16 mouse cellular contexts compared by ENCODE assay signal in genomic region chr14:103114994-103115670, GRCm38 (mm10). TPM values are rescaled to one million over a fixed set of nuclear protein-coding genes. Genes with fewer than 3 reads are reported as not detected.
A peak's percentile ranks its signal among the peaks of the same experiment; 100 is the strongest.
DNase-seq lines count a peak whose midpoint lies in the region; ATAC-seq and TF ChIP-seq lines count a peak whose summit lies in the region.
"Had no signal": no experiment of that assay in that cellular context is flagged by ENCODE, and none has a peak within 500 bp of the region (broad histone marks: within the 10 kb centered on the region; RNA-seq: fewer than 3 reads in every experiment).

No protein-coding gene starts in this region.

- TF ChIP-seq CTCF in lung, postnatal 0 days (IDR thresholded peaks at IDR 0.05), result no peak

- H3K9ac ChIP-seq in lung, postnatal 0 days (replicated peaks; ENCODE audit: low read depth), result no peak overlapping the region
- no peak overlapping the region for H3K9ac ChIP-seq in liver, embryonic 12.5 days
- H3K9ac ChIP-seq in midbrain, embryonic 13.5 days (replicated peaks), result no peak overlapping the region
- H3K9ac ChIP-seq in heart, embryonic 12.5 days, result no peak overlapping the region
- H3K9ac ChIP-seq: neural tube, embryonic 13.5 days had no signal

- no peak overlapping the region for H3K27ac ChIP-seq in lung, postnatal 0 days (ENCODE audit: low read length)
- no peak overlapping the region for H3K27ac ChIP-seq in liver, embryonic 12.5 days
- no peak overlapping the region for H3K27ac ChIP-seq in midbrain, embryonic 13.5 days
- H3K27ac ChIP-seq in heart, embryonic 12.5 days (ENCODE audit: poor library complexity, severe bottlenecking), result no peak overlapping the region
- H3K27ac ChIP-seq: neural tube, embryonic 13.5 days had no signal

- no peaks in the 10 kb centered on the region for H3K27me3 ChIP-seq in lung, postnatal 0 days (replicated peaks; ENCODE audit: insufficient read depth, low read length)
- H3K27me3 ChIP-seq in liver, embryonic 12.5 days (replicated peaks), result no peaks in the 10 kb centered on the region
- H3K27me3 ChIP-seq in splenic B cell, adult 2 months (ENCODE audit: control insufficient read depth, insufficient read depth, low read length, poor library complexity, severe bottlenecking), result no peaks in the 10 kb centered on the region
- no peaks in the 10 kb centered on the region for H3K27me3 ChIP-seq in midbrain, embryonic 13.5 days
- H3K27me3 ChIP-seq in heart, embryonic 12.5 days (replicated peaks), result no peaks in the 10 kb centered on the region
- H3K27me3 ChIP-seq: neural tube, embryonic 13.5 days had no signal

- 98% methylated on average over 3 of the region's 3 CpGs for WGBS in lung, postnatal 0 days
- 89% methylated on average over 3 of the region's 3 CpGs for WGBS in liver, embryonic 12.5 days (ENCODE audit: insufficient replicate concordance)
- WGBS in midbrain, embryonic 13.5 days, result 96% methylated on average over 3 of the region's 3 CpGs
- WGBS in heart, embryonic 12.5 days, result 98% methylated on average over 3 of the region's 3 CpGs

- H3K36me3 ChIP-seq in lung, postnatal 0 days (ENCODE audit: insufficient read depth, low read length), result peaks cover 43% of the 10 kb centered on the region
- peaks cover 60% of the 10 kb centered on the region for H3K36me3 ChIP-seq in liver, embryonic 12.5 days
- H3K36me3 ChIP-seq in splenic B cell, adult 2 months (ENCODE audit: control insufficient read depth, insufficient read depth, low read length, poor library complexity, severe bottlenecking), result peaks cover 13% of the 10 kb centered on the region
- peaks cover 65% of the 10 kb centered on the region for H3K36me3 ChIP-seq in midbrain, embryonic 13.5 days
- H3K36me3 ChIP-seq in heart, embryonic 12.5 days, result peaks cover 56% of the 10 kb centered on the region

- peak; percentile 12 for DNase-seq in lung, postnatal 0 days (ENCODE audit: low spot score)
- DNase-seq in lung, adult 18-20 months, result no peak
- peak; percentile 45 for DNase-seq in c-Kit-positive CD71-positive TER-119-negative erythroid progenitor cells, embryonic 14.5 days (ENCODE audit: low read depth)
- DNase-seq in splenic B cell, adult 2 months (ENCODE audit: low read depth, low spot score), result peak; percentile 70
- no peak for DNase-seq in thymus, postnatal 25 days
- DNase-seq: adrenal gland, adult 8-10 months; cerebellum, adult 9-10 months; gastrocnemius, postnatal 10 days; heart, postnatal 36 days; kidney, postnatal 14 days; lung, postnatal 36 days; thymus, postnatal 36 days had no signal

- TF ChIP-seq EP300 in lung, postnatal 0 days (IDR thresholded peaks at IDR 0.05), result no peak

- H3K4me1 ChIP-seq in lung, postnatal 0 days (ENCODE audit: insufficient read depth, low read depth, low read length), result no peaks in the 10 kb centered on the region
- no peaks in the 10 kb centered on the region for H3K4me1 ChIP-seq in liver, embryonic 12.5 days
- H3K4me1 ChIP-seq in midbrain, embryonic 13.5 days (replicated peaks), result no peaks in the 10 kb centered on the region
- H3K4me1 ChIP-seq in heart, embryonic 12.5 days (replicated peaks), result no peaks in the 10 kb centered on the region
- H3K4me1 ChIP-seq: neural tube, embryonic 13.5 days had no signal

- H3K4me3 ChIP-seq in lung, postnatal 0 days (ENCODE audit: low read depth, low read length), result no peak overlapping the region
- H3K4me3 ChIP-seq in liver, embryonic 12.5 days, result no peak overlapping the region
- H3K4me3 ChIP-seq in midbrain, embryonic 13.5 days (replicated peaks), result no peak overlapping the region
- H3K4me3 ChIP-seq in heart, embryonic 12.5 days, result no peak overlapping the region
- H3K4me3 ChIP-seq: neural tube, embryonic 13.5 days had no signal

- H3K4me2 ChIP-seq in lung, postnatal 0 days (replicated peaks; ENCODE audit: low read depth, low read length), result no peak overlapping the region
- H3K4me2 ChIP-seq in liver, embryonic 12.5 days, result no peak overlapping the region
- H3K4me2 ChIP-seq in midbrain, embryonic 13.5 days (replicated peaks), result no peak overlapping the region
- no peak overlapping the region for H3K4me2 ChIP-seq in heart, embryonic 12.5 days
- H3K4me2 ChIP-seq: neural tube, embryonic 13.5 days had no signal

- peak; percentile 48; the same call in 1 of the 2 replicates for ATAC-seq in lung, postnatal 0 days
- peak; percentile 73; the same call in 1 of the 2 replicates for ATAC-seq in liver, embryonic 12.5 days
- no peak for ATAC-seq in midbrain, embryonic 13.5 days
- ATAC-seq in heart, embryonic 12.5 days (ENCODE audit: insufficient number of reproducible peaks, low FRiP score), result no peak

- H3K9me3 ChIP-seq in lung, postnatal 0 days (ENCODE audit: low read length), result no peaks in the 10 kb centered on the region
- no peaks in the 10 kb centered on the region for H3K9me3 ChIP-seq in liver, embryonic 12.5 days (replicated peaks)
- no peaks in the 10 kb centered on the region for H3K9me3 ChIP-seq in midbrain, embryonic 13.5 days
- no peaks in the 10 kb centered on the region for H3K9me3 ChIP-seq in heart, embryonic 12.5 days (replicated peaks)
- H3K9me3 ChIP-seq: neural tube, embryonic 13.5 days had no signal

RNA-seq across cellular contexts. Expression of gene Fbxl3, which starts 15.8 kb away (rescaled TPM):
- polyA plus RNA-seq in lung, postnatal 0 days (2015; fragmentation: Nextera tagmentation; extraction: Ambion mirVana), result 31.6 and 35.4 TPM in 2 replicates
- 14.7 and 16.4 TPM in 2 replicates for polyA plus RNA-seq in liver, embryonic 12.5 days (2016; fragmentation: Nextera tagmentation; extraction: Ambion mirVana)
- 21.7 and 23.8 TPM in 2 replicates for polyA plus RNA-seq in midbrain, embryonic 13.5 days (2015; fragmentation: Nextera tagmentation; extraction: Ambion mirVana)
- 26.5 and 28.3 TPM in 2 replicates for polyA plus RNA-seq in heart, embryonic 12.5 days (2016; fragmentation: Nextera tagmentation; extraction: Ambion mirVana)

RNA-seq across cellular contexts. Expression of gene Cln5, which starts 45.1 kb away (rescaled TPM):
- polyA plus RNA-seq in lung, postnatal 0 days (2015; fragmentation: Nextera tagmentation; extraction: Ambion mirVana), result 37.7 and 41.9 TPM in 2 replicates
- polyA plus RNA-seq in liver, embryonic 12.5 days (2016; fragmentation: Nextera tagmentation; extraction: Ambion mirVana), result 23.2 and 23.9 TPM in 2 replicates
- 12.9 and 13.8 TPM in 2 replicates for polyA plus RNA-seq in midbrain, embryonic 13.5 days (2015; fragmentation: Nextera tagmentation; extraction: Ambion mirVana)
- polyA plus RNA-seq in heart, embryonic 12.5 days (2016; fragmentation: Nextera tagmentation; extraction: Ambion mirVana), result 31.0 TPM in 2 replicates

Comparison
In these comparisons a context has a peak if more than half of its experiments do, and no peak if none do; other contexts are left out.
1. DNase-seq: peak in lung, postnatal 0 days (single experiment), c-Kit-positive CD71-positive TER-119-negative erythroid progenitor cells, embryonic 14.5 days (single experiment) and splenic B cell, adult 2 months (single experiment); none in lung, adult 18-20 months (0 of 2) and thymus, postnatal 25 days (single experiment).
2. ATAC-seq: peak in lung, postnatal 0 days (single experiment) and liver, embryonic 12.5 days (single experiment); none in midbrain, embryonic 13.5 days (single experiment) and heart, embryonic 12.5 days (single experiment).